Mouse (Mus musculus): ENCODE measurements around the gene Myb. TPM values are rescaled to one million over a fixed set of nuclear protein-coding genes. Genes with fewer than 3 reads are reported as not detected.

Myb gene
- polyA plus RNA-seq, 1 experiment = 334 TPM

DNA sequence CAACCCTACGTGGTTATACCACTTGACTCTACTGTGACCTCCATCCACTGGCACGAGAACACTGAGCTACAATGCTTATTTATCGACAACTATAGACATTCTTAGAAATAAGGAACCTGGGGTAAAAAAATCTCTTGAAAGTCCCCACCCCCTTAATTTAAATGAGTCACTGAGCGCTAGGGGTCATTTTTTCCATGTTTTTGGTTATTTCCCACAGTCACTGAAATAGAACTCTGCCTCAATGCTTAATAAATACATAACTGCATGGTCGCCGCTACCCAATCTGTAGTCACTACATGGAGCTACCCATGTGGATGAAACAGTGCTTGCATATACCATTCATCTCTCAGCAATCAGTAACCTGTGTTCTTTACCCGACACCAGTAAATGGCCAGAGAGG, 58.1 kb downstream of the Myb start:
- no peaks in the 10 kb centered on the region for H3K27me3 ChIP-seq (ENCODE audit: control insufficient read depth, insufficient read depth, low read length)
- 87% methylated on average over 7 of the region's 7 CpGs for WGBS
- no peak for DNase-seq
- peaks cover 34% of the 10 kb centered on the region for H3K4me1 ChIP-seq (replicated peaks; ENCODE audit: control insufficient read depth, insufficient read depth, low read length)
- H3K27ac ChIP-seq (ENCODE audit: control insufficient read depth, insufficient read depth, low read length) = no peak overlapping the region
- H3K36me3 ChIP-seq (ENCODE audit: control insufficient read depth, insufficient read depth, low read length) = no peaks in the 10 kb centered on the region
- TF ChIP-seq CTCF (IDR thresholded peaks at IDR 0.05; ENCODE audit: borderline replicate concordance, control insufficient read depth, extremely low read depth, insufficient read depth, low read length, poor library complexity) (no peak), POLR2A (IDR thresholded peaks at IDR 0.05; ENCODE audit: control insufficient read depth, extremely low read depth, insufficient read depth, low read length, poor library complexity) (no peak)
- H3K4me3 ChIP-seq (ENCODE audit: control insufficient read depth, insufficient read depth, low read length) = no peak overlapping the region

DNA sequence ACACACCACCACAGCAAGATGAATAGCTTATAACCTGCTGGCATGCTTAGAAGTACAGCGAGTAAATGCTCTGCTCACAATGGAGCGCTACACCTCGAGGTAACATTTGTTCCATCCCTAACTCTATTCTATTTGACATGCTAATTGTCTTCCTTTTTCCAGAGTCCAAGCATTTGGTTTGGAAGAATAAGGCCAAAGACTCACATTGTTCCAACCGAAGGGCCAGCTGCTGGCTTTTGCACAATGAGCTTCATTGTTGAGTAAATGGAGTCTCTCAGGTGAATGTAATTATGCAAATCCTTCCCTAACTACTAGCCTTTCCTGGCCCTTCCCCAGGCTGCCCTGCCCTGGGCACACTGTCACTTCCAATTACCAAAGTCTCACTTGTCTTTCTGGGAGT, 58.8 kb downstream of the Myb start:
- Histone ChIP-seq H3K4me3 (ENCODE audit: control insufficient read depth, insufficient read depth, low read length) (no peak overlapping the region), H3K27ac (ENCODE audit: control insufficient read depth, insufficient read depth, low read length) (peak overlapping the region; percentile 46; the same call in 1 of the 2 replicates), H3K27me3 (ENCODE audit: control insufficient read depth, insufficient read depth, low read length) (no peaks in the 10 kb centered on the region), H3K36me3 (ENCODE audit: control insufficient read depth, insufficient read depth, low read length) (no peaks in the 10 kb centered on the region), H3K4me1 (replicated peaks; ENCODE audit: control insufficient read depth, insufficient read depth, low read length) (peaks cover 36% of the 10 kb centered on the region)
- no peak for DNase-seq
- WGBS = 85% methylated on average over 4 of the region's 4 CpGs
- TF ChIP-seq CTCF (IDR thresholded peaks at IDR 0.05; ENCODE audit: borderline replicate concordance, control insufficient read depth, extremely low read depth, insufficient read depth, low read length, poor library complexity) = no peak

DNA sequence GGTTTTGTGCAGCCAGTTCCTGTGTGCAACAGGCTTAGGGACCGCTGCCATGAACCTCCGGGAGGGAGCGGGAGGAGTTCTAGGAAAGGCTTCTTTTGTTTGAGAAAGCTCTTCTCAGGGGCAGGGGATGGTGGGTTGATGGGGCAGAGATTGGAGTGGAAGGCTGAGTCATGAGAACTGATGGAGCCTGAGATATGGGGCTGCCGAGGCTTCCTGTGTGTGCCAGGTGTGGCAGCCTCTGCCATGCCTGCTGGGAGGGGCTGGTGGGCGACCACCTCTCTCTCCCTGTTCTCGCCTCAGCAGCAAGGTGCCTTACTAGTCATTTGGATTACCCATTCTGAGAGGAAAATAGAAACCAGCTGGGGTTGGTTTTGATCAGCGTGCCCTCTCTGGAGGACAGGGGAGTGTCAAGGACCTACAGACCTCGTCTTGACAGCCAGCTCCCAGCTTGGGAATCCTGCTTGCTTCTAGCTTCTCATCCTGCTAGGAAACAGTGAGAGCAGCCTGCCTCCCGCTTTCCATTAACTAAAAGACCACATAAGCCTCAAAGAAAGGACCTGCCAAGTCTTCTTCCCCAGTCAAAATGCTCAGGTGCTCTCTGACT, 60.0 kb downstream of the Myb start:
- Histone ChIP-seq H3K27me3 (ENCODE audit: control insufficient read depth, insufficient read depth, low read length) (no peaks in the 10 kb centered on the region), H3K4me1 (replicated peaks; ENCODE audit: control insufficient read depth, insufficient read depth, low read length) (peaks cover 38% of the 10 kb centered on the region), H3K4me3 (ENCODE audit: control insufficient read depth, insufficient read depth, low read length) (no peak overlapping the region), H3K27ac (ENCODE audit: control insufficient read depth, insufficient read depth, low read length) (peak overlapping the region; percentile 73), H3K36me3 (ENCODE audit: control insufficient read depth, insufficient read depth, low read length) (no peaks in the 10 kb centered on the region)
- TF ChIP-seq POLR2A (IDR thresholded peaks at IDR 0.05; ENCODE audit: control insufficient read depth, extremely low read depth, insufficient read depth, low read length, poor library complexity) (no peak), CTCF (IDR thresholded peaks at IDR 0.05; ENCODE audit: borderline replicate concordance, control insufficient read depth, extremely low read depth, insufficient read depth, low read length, poor library complexity) (0 out of 2 replicates have a peak, but pooled peaks have one; percentile 30)
- peak; percentile 81 for DNase-seq
- 1% methylated on average over 9 of the region's 9 CpGs for WGBS

DNA sequence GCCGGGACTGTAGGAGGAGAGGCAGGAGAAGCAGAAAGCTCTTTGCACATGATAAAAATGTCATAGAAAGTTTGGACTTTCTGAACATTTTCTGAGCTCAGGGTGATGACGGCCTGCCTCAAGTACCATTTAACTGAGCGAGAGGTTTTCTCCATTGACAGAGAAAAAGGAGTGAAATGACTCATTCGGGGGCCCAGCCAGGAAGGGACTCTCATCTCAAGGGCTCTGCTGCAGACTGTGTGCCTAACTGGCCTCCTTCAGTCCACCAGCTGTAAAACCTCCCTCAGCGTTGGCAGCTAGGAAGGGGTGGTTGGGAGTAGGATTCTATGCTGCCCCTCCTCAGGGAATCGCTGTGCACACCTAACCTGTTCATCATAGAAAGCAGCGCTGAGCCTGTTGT, 61.3 kb downstream of the Myb start:
- Histone ChIP-seq H3K36me3 (ENCODE audit: control insufficient read depth, insufficient read depth, low read length) (no peaks in the 10 kb centered on the region), H3K4me3 (ENCODE audit: control insufficient read depth, insufficient read depth, low read length) (no peak overlapping the region), H3K27ac (ENCODE audit: control insufficient read depth, insufficient read depth, low read length) (no peak overlapping the region), H3K27me3 (ENCODE audit: control insufficient read depth, insufficient read depth, low read length) (no peaks in the 10 kb centered on the region), H3K4me1 (replicated peaks; ENCODE audit: control insufficient read depth, insufficient read depth, low read length) (peaks cover 49% of the 10 kb centered on the region)
- 85% methylated on average over 7 of the region's 7 CpGs for WGBS
- no peak for DNase-seq
- no peak for TF ChIP-seq CTCF (IDR thresholded peaks at IDR 0.05; ENCODE audit: borderline replicate concordance, control insufficient read depth, extremely low read depth, insufficient read depth, low read length, poor library complexity)

DNA sequence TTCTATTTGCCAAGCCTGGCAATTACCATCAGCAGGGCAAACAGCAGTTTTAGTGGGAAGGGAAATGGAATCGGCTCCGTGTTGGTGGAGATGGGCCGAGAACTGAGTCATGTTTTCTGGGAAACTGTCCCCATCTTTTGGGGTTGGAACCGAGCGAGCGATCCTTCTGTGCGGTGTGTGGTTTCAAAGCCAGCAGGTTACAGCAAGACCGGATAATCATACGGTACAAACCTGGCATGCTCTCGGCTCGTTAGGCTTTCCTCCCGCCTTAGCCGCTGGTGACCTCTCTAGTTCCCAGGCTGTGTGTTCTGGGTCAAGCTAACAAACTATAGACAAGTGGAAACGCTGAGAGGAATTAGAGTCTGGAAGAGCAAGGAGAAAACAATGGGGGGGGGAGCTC, 65.2 kb downstream of the Myb start:
- TF ChIP-seq POLR2A (IDR thresholded peaks at IDR 0.05; ENCODE audit: control insufficient read depth, extremely low read depth, insufficient read depth, low read length, poor library complexity) (no peak), CTCF (IDR thresholded peaks at IDR 0.05; ENCODE audit: borderline replicate concordance, control insufficient read depth, extremely low read depth, insufficient read depth, low read length, poor library complexity) (no peak)
- WGBS = 96% methylated on average over 14 of the region's 14 CpGs
- DNase-seq = no peak
- H3K27ac ChIP-seq (ENCODE audit: control insufficient read depth, insufficient read depth, low read length) = no peak overlapping the region
- no peaks in the 10 kb centered on the region for H3K36me3 ChIP-seq (ENCODE audit: control insufficient read depth, insufficient read depth, low read length)
- H3K4me3 ChIP-seq (ENCODE audit: control insufficient read depth, insufficient read depth, low read length) = no peak overlapping the region
- H3K4me1 ChIP-seq (replicated peaks; ENCODE audit: control insufficient read depth, insufficient read depth, low read length) = peaks cover 63% of the 10 kb centered on the region
- no peaks in the 10 kb centered on the region for H3K27me3 ChIP-seq (ENCODE audit: control insufficient read depth, insufficient read depth, low read length)

DNA sequence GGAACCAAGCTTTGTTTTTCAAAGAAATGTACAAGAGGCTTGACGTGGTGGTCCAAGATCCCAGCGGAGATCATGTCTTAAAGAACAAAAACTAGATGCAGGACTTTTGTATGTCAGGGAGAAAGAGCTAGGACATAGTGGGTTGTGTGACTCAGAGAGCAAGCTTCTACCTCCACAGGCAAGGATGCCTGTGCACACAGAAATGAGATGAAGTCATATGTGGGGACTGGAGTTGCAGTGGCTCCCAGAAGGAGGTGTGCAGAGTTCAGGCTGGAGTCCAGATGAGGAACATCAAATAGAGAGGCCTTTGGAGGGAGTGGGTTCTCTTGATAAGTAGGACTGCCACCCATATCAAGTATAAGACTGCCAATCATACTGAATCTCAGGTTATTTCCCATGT, 65.9 kb downstream of the Myb start:
- H3K27ac ChIP-seq (ENCODE audit: control insufficient read depth, insufficient read depth, low read length) = no peak overlapping the region
- H3K36me3 ChIP-seq (ENCODE audit: control insufficient read depth, insufficient read depth, low read length) = no peaks in the 10 kb centered on the region
- peaks cover 63% of the 10 kb centered on the region for H3K4me1 ChIP-seq (replicated peaks; ENCODE audit: control insufficient read depth, insufficient read depth, low read length)
- no peak for TF ChIP-seq POLR2A (IDR thresholded peaks at IDR 0.05; ENCODE audit: control insufficient read depth, extremely low read depth, insufficient read depth, low read length, poor library complexity)
- no peak for TF ChIP-seq CTCF (IDR thresholded peaks at IDR 0.05; ENCODE audit: borderline replicate concordance, control insufficient read depth, extremely low read depth, insufficient read depth, low read length, poor library complexity)
- H3K27me3 ChIP-seq (ENCODE audit: control insufficient read depth, insufficient read depth, low read length) = no peaks in the 10 kb centered on the region
- WGBS = 97% methylated on average over 2 of the region's 2 CpGs
- H3K4me3 ChIP-seq (ENCODE audit: control insufficient read depth, insufficient read depth, low read length) = no peak overlapping the region
- no peak for DNase-seq

DNA sequence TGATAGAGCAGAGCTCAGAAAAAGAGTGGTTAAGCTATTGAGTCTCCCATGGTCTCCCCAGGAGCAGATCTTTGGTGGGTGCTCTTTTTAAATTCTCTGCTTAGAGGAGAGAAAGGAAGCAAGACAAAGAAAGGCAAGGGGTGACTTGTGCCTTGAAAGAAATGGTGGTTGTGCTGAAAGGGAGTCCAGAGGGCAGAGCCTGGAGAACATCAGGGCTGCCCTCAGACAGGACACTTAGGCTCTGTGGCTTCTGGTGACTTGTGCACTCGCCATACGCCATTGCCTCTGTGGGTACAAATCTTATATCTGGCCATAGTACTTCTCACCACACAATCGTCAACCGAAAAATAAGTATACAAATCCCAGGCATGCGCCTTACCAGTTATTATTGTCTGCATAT, 67.5 kb downstream of the Myb start:
- Histone ChIP-seq H3K27ac (ENCODE audit: control insufficient read depth, insufficient read depth, low read length) (peak overlapping the region; percentile 98), H3K36me3 (ENCODE audit: control insufficient read depth, insufficient read depth, low read length) (no peaks in the 10 kb centered on the region), H3K4me1 (replicated peaks; ENCODE audit: control insufficient read depth, insufficient read depth, low read length) (peaks cover 57% of the 10 kb centered on the region), H3K4me3 (ENCODE audit: control insufficient read depth, insufficient read depth, low read length) (no peak overlapping the region), H3K27me3 (ENCODE audit: control insufficient read depth, insufficient read depth, low read length) (no peaks in the 10 kb centered on the region)
- no peak for TF ChIP-seq POLR2A (IDR thresholded peaks at IDR 0.05; ENCODE audit: control insufficient read depth, extremely low read depth, insufficient read depth, low read length, poor library complexity)
- TF ChIP-seq CTCF (IDR thresholded peaks at IDR 0.05; ENCODE audit: borderline replicate concordance, control insufficient read depth, extremely low read depth, insufficient read depth, low read length, poor library complexity) = no peak
- WGBS = 36% methylated on average over 5 of the region's 5 CpGs
- no peak for DNase-seq

Measured in thymus, adult 2 months (tissue).